Mouse (Mus musculus) small intestine, adult 10 weeks (tissue): ENCODE measurements around the gene AI182371. TPM values are rescaled to one million over a fixed set of nuclear protein-coding genes. Genes with fewer than 3 reads are reported as not detected.

Source experiments
- polyA plus RNA-seq: library from polyadenylated mRNA; stranded (reverse); fragments of 350-450 nt; fragmentation: Illumina TruSeq; extraction: RNeasy Lipid Tissue Mini Kit (QIAGEN cat#74804); gene quantifications from one replicate; pipeline ENCODE4 v1.2.3, GENCODE M21; 2014; ENCODE audit warnings: low replicate concordance

Gene AI182371
- 1.1 TPM for polyA plus RNA-seq

GRCm38 (mm10) chr2:35101443-35101842 is at the start of gene AI182371:
AI182371 (minus strand) TSS chr2:35101543.

GRCm38 (mm10) chr2:35109141-35109923 is 8.0 kb upstream of the AI182371 start, which contains the start of gene Cntrl:
Cntrl (plus strand) TSS chr2:35109492.

GRCm38 (mm10) chr2:35061338-35061737 is 40.0 kb downstream of the AI182371 start, which contains the start of gene Hc:
Hc (minus strand) TSS chr2:35061438.

Other genes starting within 250 kb of the AI182371 start
- gene Cutal, start 227.1 kb downstream of the AI182371 start, polyA plus RNA-seq = 2.4 TPM
- gene Psmd5, start 226.6 kb downstream of the AI182371 start, polyA plus RNA-seq = 21.5 TPM
- gene Phf19, start 187.5 kb downstream of the AI182371 start, polyA plus RNA-seq = 0.67 TPM
- 1.7 TPM for gene Traf1, start 139.8 kb downstream of the AI182371 start, polyA plus RNA-seq
- gene Hc, start 40.1 kb downstream of the AI182371 start, polyA plus RNA-seq = not detected
- gene Cntrl, start 7.9 kb upstream of the AI182371 start, polyA plus RNA-seq = 33.2 TPM
- 298 TPM for gene Rab14, start 99.6 kb upstream of the AI182371 start, polyA plus RNA-seq
- 3.5 TPM for gene Gsn, start 154.8 kb upstream of the AI182371 start, polyA plus RNA-seq
- 53.5 TPM for gene Stom, start 235.4 kb upstream of the AI182371 start, polyA plus RNA-seq